Mouse (Mus musculus) ovary, postnatal 36 days (tissue): ENCODE measurements around the gene Arhgdia.
"Not testable (repeated sequence)": the region's sequence is repeated elsewhere in the genome, so short reads cannot be mapped to it uniquely, and the experiment has no call there.

ENCODE experiments used
- DNase-seq: peaks from one replicate; pipeline ENCODE4 v3.0.0; 2022; ENCODE audit warnings: low spot score, mixed read lengths

Gene Arhgdia

DNA sequence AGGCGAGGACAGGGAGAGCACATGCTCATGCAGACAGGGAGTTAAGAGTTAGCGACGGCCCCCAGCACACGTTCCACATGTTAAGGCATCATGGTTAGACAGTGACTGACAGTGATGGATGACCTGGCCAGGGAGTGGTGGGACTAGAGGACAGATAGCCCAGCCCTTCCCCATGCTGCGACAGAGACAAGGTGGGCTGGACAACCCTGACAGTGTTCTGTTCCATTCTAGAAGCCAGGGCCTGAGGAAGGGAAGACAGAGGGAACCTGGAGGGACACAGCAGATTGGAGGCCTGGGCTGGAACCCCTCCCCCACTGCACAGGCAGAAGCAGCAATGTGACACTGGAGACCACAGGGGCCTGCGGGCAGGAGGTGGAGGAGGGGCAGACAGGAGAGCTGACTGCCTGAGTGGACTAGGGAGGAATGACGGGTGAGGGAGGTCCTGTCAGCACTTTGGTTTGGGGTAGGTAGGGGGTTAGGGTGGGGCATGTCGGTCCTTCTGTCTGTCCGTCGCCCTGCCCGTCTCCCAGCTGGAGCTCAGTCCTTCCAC lies 2.7 kb downstream of the Arhgdia start:
- no peak for DNase-seq

DNA sequence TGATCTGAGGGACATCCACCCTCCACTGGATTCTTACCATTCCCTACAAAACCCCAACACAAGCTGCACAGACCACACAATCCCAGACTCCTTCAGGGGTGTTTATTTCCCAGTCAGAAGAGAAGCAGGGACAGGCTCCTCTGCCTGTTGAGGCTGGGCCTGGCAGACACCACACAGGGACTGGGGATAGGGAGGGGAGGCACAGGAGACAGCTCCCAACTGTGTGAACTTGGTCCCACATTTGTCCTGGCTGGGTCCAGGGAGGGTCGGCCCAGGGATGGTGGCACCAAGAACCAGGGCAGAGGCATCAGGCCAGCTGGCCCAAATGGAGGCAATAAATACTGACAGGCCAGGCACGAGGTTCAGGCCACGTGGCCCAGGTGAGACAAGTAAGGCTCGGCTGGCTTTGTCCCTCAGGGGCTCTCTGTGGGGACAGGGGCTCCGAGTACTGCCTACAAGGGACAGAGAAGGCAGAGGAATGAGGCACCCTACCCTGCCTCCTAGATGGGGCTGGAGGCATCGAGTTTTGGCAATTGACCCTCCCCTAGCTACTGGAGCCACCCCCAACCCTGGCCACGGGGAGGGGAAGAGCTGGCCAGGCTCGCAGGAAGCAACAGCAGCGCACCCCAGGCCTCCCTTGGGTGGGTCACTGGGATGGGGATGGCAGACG lies 3.3 kb downstream of the Arhgdia start:
- no peak for DNase-seq

DNA sequence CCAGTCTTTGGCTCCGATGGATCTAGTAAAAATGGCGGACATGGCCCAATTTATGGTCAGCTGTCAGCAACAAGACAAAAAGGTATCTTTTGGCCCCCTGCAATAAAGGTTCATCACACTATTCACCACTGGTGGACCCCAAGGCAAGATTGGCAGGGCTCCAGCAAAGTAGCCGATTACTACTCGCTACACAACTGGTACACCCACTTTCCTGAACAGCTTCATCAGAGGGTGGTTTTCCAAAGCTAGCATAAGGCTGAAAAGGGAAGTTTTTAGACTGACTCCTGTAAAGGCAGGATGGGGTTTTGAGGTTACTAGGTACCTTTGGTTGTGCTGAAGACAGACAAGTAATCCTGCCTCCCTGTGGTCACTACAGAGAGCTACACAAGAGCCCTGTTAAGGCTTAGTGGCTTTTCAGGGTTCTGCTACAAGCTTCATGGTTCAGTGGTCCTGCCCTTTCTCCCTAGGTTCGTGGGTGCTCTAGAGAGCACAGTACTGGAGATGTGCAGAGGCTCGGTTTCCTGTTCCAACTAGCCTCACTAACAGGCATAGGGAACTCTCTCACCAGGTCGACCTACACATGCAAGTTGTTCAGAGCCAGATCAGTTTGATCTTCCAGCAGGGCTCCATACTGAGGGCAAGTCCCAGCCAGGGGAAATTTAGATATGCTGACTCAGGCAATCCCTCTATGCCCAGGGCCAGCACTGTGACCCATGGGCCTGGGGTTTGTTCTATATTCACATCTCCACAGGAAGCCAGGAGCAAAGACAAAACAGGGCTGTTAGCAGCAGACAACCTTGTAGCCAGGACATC lies 4.0 kb downstream of the Arhgdia start:
- no peak for DNase-seq

DNA sequence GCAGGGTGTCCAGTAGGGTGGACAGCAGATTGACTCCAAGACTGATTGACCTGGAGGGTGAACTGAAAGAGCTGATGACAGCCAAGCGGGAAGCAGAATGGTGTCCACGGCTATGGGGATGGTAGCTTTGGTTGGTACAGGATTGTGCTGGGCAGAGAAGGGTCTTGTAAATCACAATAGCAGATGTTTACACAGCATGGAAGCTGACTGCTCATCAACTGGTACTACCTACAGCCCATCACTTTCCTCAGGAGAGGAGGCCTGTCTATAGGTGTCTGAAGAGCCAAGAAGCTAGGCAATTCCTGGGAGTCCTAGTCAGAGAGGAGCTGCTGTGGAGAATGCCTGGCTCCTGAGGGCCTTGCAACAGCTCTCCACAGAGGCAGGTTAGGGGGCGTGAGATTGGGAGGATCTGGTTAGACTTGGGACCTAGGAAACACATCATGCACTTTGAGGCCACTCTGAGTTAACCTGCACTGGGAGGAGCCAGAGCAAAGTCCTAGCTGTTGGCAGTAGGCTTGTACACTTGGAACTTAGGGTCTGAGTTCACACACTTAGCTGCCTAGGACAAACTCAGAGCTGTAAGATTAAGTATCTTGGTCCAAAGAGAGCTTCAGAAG lies 5.0 kb downstream of the Arhgdia start:
- no peak for DNase-seq

DNA sequence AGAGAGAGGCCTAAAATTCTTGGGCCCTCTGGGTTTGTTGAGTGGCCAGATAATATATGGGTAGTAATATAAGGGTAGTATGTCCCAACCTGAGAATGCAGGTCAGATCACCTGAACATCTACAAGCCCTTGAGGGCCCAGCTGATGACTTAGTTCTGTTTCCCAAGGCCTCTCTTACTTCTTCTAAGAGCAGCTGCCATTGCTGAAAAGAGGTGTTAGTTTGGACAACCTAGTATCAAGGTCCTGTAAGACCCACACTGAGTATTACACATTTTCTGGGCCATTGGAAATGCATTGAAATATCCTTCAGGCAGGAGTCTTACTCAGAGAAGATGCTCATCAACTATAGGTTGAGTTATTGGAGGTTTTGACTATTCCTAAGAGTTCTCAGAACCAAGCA lies 5.5 kb downstream of the Arhgdia start:
- no peak for DNase-seq

DNA sequence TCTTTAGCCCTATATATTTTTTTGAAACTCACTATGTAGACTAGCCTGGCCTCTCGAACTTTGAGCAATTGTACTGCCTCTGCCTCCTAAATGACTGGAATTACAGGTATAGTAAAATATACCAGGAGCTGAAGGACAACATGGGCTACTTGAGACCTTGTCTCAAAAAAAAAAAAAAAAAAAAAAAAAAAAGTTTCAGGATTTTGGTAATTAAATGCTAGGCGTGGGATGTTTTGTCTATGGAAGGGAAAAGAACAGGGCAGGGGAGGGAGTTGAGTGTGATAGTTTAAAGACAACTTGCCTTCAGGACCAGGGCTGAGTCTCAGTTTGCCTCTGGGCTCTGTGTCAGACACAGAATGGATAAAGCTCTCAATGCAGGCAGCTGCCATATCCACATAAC lies 6.4 kb downstream of the Arhgdia start:
- no peak for DNase-seq

DNA sequence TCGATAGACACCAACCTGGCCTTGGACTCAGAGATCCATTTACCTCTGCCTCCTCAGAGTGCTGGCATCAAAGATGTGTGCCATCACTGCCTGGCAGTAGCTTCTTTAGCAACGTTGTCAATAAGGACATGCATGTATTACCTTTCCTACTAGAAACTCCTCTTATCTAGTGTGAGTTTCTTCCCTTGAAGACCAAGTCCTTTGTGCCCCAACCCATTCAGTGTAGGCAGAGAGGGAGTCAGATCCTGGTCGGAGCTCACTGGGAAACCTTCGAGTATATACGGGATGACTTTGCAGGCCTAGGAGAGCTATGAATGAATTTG lies 7.2 kb downstream of the Arhgdia start:
- no peak for DNase-seq

DNA sequence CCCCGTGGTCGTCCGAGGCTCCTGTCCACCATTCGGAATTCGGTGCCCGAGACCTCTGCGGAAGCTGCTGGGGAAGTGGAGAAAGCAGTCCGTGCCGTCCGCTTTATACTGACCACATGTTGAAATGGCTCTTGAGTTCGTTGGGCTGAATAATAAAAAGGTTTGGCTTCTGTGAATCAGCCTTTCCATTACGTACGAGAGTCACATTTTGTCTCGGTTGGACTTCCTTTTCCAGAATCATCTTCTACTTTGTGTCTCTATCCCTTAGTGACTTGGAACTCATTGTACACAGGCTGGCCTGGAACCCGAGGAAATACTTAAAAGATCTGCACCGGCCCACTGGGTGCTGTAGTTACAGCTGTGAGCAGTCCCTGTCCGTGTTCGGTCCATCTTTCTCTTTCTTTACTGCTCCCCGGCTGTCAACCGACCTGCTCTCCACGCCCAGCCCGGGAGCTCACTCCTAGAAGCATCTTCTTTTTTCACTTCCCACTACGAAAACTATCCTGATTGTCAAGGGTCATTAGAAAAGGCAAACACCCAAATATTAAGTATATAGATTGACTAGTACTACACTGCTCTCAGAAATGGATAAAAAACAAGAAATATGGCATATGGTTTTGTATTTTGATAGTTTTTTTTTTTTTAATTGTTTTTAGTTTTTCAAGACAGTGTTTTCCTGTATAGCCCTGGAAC lies 7.7 kb downstream of the Arhgdia start:
- no peak for DNase-seq

DNA sequence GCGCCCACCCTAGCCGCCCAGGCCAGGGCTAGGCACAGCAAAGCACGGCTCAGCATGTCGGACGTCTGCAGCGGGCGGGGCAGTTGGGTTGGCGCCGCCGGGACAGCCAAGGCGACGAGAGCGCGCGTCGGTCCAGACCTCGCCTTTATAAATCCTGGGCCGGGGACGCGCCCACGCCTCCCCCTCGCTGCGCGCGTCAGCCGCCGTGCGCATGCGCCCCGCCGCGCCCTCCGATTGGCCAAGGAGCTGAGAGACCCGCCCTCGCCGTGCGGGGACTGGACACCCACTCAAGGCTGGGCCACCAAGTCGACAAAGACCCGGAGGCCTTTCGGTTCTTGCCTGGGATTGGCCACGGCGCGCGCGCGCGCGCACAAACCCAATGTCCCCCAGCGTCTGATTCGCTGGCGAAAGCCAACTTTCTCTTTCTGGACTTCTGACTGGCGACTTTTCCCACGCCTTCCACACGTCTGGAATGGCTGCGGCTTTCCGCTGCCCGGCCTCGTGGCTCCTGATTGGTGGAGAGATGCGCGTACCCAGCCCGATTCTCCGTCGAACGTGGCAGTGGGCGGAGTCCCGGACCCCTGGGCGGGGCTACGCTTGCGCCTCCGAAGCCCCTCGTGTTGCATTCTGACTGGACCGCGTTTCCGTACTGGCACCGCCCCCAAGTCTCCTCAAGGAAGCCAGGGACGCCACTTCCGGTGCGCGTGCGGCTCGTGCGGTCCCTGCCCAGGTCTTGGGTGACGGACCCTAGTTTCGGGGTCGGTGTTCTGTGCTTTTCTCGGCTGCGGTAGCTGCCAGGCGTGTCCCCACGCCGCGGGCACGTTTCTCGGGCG lies 8.5 kb downstream of the Arhgdia start, which contains the start of gene P4hb:
TSS of gene P4hb (minus strand) at position 502 of the 833 bp plus-strand sequence.
- peak; percentile 100 for DNase-seq

DNA sequence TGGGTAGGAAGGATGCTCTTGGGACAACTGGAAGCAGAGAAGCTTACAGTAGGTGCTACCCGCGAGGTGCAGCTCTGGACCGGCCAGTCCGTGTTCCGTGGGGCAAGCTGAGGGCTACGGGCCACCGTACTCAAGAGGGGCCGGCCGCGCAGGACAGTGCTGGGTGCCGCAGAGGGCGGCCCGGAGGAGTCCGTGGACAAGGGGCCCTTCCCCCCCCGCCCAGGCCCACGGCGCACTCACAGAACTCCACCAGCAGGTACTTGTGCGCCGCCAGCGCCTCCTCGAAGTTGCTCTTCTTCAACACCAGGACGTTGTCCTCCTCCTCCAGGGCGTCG lies 9.0 kb downstream of the Arhgdia start:
- no peak for DNase-seq

DNA sequence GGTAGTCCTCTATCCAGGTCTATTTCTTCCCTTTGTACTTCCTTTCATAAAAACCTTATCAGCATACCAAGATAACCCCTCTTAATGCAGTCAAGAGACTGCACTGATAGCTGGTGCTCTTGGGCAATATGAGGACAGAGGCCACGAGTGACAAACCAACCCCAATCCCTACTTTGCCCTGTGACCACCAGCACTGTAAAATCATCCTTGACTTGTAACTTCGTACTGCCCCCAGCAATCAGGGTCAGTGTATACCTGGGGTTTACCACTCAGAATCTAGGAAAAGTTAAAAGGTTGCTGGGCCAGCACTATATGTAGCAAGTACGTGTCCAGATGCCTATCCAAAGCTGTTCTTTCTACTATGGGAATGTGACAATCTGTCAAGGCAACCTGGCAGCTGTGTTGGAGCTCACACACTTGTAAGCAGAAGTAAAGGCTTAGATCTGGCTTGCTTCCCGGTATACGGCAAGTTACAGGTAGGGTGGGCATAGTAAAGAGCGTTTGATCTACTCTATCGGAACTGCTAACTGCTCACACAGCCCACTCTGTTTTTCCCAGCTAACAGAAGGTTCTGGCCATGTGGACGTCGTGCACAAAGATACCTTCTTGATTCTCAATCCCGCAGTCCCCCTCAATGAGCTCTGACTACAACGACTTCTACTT lies 9.5 kb downstream of the Arhgdia start:
- DNase-seq = no peak

DNA sequence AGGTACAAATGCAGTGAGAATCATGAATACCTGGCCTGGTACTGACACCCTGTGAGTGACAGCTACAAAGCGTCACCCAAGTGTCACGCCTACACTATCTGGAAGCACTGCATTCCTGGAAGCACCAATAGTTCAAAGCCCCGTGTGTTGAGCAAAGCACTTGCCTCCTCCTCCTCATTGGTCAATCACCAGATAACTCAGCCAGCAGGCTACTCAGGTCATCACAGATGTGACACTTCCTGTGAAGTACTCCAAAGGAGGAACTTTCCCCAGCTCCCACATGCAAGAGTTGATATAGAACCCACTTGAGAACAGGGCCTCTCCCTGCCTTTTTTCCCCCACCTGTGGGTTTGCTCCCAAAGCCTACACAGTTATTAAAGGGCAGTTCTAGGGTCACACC lies 10.3 kb downstream of the Arhgdia start:
- DNase-seq = no peak

DNA sequence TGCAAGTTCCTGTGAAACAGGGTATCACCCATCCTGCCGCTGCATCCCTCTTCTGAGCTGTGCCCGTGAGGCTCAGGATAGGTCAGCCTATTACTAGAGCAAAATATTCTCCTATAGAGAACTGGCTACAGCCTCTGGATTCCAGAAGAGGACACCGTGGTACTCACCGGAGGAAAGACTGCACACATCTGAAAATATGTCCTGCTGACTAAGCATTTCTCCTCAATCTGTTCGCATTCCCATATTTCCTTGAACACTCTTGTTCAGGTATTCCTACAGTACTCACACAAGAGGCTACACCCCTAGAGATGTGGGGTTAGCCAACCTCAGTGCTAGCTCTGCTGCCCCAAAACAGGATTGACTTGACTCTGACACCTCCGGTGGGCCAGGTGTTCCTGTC lies 13.1 kb downstream of the Arhgdia start:
- no peak for DNase-seq

DNA sequence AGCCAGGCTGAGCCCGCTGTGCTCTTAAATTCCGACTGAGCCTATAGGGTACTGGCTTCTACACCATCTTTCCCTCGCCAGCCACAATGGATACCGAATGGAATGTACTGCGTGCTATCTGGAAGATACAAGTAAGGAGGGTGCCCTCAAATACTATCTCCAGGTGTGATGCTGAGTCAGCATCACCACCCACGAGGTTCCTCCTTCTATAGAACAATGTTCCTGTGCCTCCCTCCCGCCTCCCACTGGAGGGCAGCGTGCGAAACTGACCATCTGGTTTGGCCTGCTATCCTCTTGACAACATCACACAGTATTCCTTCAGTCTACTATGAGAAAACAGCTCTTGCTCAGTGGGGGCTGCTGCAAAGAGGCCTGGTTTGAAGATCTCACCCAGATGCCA lies 16.3 kb downstream of the Arhgdia start:
- DNase-seq = no peak

DNA sequence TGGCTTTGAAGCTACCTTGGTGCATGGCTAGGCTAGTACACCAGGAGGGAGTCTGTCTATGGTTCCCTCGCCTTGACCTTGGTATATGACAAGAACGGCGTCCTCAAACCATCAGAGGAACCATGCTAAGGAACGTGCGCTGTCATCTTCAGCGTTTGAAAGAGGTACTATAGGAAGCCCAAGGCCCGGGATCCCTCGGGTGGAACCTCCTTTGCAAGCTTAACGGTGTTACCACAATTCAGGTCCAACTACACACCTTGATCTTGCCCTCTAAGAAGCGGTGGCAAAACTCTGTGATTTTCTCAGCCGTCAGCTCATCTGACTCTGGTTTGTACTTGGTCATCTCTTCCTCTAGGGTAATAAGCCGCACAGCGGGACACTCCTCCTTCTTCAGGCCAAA lies 18.5 kb downstream of the Arhgdia start:
- no peak for DNase-seq

DNA sequence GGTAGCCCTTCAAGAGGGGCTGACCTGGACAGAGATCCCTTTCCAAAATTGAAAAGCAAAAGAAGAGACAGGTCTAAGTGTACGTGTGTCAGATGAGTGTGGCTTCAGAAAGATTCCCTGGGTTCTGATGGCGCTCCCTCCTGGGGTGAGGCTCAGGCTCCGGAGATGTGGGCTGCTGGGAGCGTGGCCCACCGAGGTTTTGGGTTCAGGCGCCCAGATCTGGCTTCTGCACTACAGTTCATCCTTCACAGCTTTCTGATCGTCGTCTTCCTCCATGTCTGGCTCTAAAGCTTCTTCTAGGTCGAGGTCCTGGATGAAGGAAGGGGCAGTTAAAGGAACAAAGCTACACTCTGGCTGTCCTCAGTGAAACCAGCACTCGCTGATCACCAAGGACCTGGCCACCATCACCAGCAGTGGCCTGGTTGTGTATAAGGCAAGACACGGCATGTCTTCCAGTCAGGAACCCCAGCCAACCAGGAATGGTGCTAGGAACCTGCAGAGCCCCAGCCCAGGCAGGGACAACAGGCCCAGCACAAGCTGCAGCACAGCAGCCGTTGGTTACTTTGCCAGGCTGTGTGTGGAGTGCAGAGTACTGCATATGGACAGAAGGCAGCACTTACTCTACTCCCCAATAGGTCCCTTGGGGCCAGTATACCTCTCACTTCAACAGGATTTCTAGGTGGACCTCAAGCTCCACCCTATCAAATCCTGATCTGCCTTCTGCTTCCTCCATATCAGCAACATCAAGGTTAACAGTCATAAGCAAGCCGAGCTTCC lies 20.3 kb downstream of the Arhgdia start:
- no peak for DNase-seq

DNA sequence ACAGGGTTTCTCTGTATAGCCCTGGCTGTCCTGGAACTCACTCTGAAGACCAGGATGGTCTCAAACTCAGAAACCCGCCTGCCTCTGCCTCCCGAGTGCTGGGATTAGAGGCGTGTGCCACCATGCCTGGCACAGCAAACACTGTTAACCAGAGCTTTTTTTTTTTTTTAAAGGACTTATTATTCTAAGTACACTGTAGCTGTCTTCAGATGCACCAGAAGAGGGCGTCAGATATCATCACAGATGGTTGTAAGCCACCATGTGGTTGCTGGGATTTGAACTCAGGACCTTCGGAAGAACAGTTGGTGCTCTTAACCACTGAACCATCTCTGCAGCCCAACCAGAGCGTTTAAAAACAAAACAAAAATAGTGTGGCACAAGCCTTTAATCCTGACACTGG lies 22.6 kb downstream of the Arhgdia start:
- DNase-seq = not testable (repeated sequence)

DNA sequence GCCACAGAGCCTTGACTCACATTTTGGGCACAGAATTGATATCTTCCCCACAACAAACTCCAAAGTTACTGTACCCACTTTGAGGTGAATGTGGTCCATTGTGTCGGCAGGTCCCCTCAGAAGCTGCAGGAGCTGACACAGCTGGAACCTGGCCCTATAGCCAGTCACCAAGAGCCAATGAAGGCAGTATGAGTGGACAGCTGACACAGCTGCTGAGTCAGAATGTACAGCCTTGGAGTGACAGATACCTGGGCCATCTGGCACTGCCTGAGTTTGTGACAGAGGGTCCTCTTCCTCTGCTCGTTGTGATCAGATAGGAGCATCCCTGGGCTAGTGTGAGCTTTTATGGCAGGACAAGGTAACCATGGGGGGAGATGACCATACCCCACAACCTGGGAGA lies 26.2 kb downstream of the Arhgdia start:
- DNase-seq = no peak

DNA sequence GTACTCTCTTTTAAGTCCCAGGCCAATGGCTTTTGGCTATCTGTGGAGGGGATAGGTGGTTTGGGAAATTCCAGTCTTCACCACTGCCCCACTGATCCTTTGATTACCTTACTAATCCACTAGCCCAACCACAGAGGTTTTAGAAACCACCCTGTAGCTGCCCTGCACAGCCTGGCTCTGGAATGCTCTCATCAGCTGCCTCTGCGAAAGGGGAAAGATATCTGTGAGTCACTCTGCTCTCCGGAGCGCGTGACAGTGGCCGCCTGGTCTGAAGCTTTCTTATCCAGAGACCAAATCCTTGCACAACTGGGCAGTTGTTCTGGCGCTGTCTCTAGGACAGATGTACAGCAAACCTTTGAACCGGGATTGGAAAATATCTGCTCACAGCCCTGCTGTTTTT lies 26.6 kb downstream of the Arhgdia start:
- no peak for DNase-seq

DNA sequence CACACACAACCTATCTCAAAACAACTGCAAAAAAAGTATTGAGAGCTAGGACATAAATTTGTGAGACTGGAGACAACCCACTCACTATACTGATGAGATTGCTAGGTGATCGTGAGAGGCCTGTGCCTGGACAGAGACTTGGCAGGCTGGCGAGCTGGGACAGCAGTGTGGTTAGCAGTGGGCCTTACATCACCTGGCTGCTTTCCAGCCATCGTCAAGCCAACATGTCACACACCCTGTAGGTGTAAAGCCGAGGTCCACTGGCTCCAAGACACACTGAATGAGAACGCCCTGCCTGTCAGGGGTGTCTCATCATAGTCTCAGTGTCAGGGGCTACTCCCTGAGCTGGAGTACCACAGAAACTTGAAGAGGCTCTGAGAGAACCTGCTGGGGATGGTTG lies 28.7 kb downstream of the Arhgdia start:
- DNase-seq = no peak
